Mouse (Mus musculus): Measurements from ENCODE around the gene Mcm9. TPM values are rescaled to one million over a fixed set of nuclear protein-coding genes. Genes with fewer than 3 reads are reported as not detected.

Gene Mcm9
- polyA plus RNA-seq, 1 experiment: 3.7 TPM

DNA sequence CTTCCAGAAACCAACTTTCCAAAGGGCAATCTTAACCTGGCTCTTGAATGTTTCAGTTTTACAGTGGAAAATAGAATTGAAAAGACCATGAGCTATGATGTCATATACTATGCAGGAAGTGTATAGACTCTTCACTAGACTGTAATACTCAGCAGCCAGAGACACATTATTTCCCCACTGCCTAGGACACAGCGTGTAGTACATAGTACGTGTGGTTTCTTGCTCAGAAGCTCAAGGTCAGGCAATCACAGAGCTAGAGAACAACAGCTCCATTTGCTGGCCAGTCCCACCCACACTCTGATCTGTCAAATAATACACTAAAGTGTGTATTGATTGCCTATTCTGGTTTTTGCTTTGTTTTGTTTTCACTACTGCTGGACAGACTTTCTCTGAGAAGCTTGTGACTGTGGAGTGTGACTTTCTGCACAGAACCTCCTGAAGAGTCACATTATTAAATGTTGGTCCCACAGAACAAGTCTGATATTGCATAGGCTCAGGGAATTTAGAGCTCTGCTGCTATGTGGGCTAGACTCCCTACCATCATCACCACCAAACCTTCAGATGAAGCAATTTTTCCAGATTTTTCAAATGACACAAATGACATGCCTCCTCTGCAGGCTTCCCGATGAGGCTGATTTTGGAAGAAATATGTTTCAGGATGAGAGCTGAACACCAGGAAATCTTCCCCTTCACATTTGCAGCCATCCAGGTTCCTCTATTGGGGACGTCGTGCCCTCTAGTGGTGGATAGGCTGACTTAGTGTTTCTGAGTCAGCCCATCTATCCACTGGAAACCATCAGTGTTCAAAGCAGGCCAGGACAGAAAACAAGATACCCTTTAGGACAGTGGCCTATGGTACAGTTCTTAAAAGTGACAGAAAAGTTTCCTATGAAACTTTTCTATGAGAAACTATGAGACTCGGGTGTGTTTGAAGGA is 102.1 kb downstream of the Mcm9 start:
- Histone ChIP-seq H3K27ac (ENCODE audit: insufficient read depth, low read depth, low read length) (no peak overlapping the region), H3K4me3 (ENCODE audit: low read depth, low read length) (no peak overlapping the region), H3K27me3 (ENCODE audit: control insufficient read depth, insufficient read depth, low read length) (no peaks in the 10 kb centered on the region), H3K4me1 (ENCODE audit: control insufficient read depth, insufficient read depth, insufficient read length, low read length) (no peaks in the 10 kb centered on the region), H3K36me3 (ENCODE audit: control insufficient read depth, insufficient read depth, low read length) (no peaks in the 10 kb centered on the region)
- TF ChIP-seq POLR2A (IDR thresholded peaks at IDR 0.05; ENCODE audit: low read depth, low read length): no peak
- TF ChIP-seq CTCF (IDR thresholded peaks at IDR 0.05; ENCODE audit: extremely low read depth, insufficient read length, insufficient replicate concordance, low read depth, low read length): peak; percentile 47; the same call in 1 of the 2 replicates
- 23% methylated on average over 6 of the region's 6 CpGs for WGBS

DNA sequence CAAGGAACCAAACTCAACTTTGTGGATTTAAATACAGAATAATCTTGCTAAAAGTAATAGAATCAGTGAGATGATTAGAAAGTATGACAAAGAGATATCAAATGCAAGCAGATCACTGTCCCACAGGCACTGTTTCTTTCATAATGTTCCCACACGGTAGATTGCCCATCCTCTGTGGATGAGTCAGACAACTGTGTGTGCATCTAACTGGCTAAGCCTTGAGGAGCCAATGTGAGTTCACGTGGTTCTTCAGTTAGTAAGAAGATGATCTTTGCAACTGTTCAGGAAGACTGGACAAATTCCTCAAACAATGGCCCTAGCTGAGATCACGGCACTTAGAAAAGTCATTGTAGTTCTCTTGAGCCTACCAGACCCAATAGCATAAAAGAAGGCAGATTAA is 102.9 kb downstream of the Mcm9 start:
- H3K36me3 ChIP-seq (ENCODE audit: control insufficient read depth, insufficient read depth, low read length): no peaks in the 10 kb centered on the region
- H3K27ac ChIP-seq (ENCODE audit: insufficient read depth, low read depth, low read length): no peak overlapping the region
- 81% methylated on average over 3 of the region's 3 CpGs for WGBS
- no peak overlapping the region for H3K4me3 ChIP-seq (ENCODE audit: low read depth, low read length)
- H3K27me3 ChIP-seq (ENCODE audit: control insufficient read depth, insufficient read depth, low read length): no peaks in the 10 kb centered on the region
- H3K4me1 ChIP-seq (ENCODE audit: control insufficient read depth, insufficient read depth, insufficient read length, low read length): no peaks in the 10 kb centered on the region
- TF ChIP-seq POLR2A (IDR thresholded peaks at IDR 0.05; ENCODE audit: low read depth, low read length) (no peak), CTCF (IDR thresholded peaks at IDR 0.05; ENCODE audit: extremely low read depth, insufficient read length, insufficient replicate concordance, low read depth, low read length) (no peak)

DNA sequence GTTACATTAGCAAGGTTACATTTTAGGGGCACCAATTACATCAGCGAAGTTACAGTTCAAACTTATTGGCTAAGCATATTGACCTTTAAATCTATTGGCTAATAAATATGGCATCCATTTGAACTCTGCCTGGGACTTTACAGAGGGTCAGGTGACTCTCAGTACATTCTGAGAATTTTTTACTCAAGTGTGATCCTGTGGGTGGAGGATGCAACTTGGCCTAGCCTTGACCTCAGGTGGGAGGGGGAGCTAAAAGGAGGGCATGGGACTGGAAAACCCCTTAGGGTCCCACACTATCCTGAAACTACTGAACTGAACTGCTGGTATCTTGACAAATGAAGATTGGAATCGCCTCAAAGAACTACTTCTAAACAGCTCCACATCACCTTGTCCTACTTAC is 103.9 kb downstream of the Mcm9 start:
- H3K27ac ChIP-seq (ENCODE audit: insufficient read depth, low read depth, low read length): no peak overlapping the region
- H3K4me3 ChIP-seq (ENCODE audit: low read depth, low read length): no peak overlapping the region
- H3K36me3 ChIP-seq (ENCODE audit: control insufficient read depth, insufficient read depth, low read length): no peaks in the 10 kb centered on the region
- WGBS: 85% methylated on average over 2 of the region's 2 CpGs
- no peaks in the 10 kb centered on the region for H3K27me3 ChIP-seq (ENCODE audit: control insufficient read depth, insufficient read depth, low read length)
- no peak for TF ChIP-seq POLR2A (IDR thresholded peaks at IDR 0.05; ENCODE audit: low read depth, low read length)
- no peak for TF ChIP-seq CTCF (IDR thresholded peaks at IDR 0.05; ENCODE audit: extremely low read depth, insufficient read length, insufficient replicate concordance, low read depth, low read length)
- no peaks in the 10 kb centered on the region for H3K4me1 ChIP-seq (ENCODE audit: control insufficient read depth, insufficient read depth, insufficient read length, low read length)

- Histone ChIP-seq H3K27ac (ENCODE audit: insufficient read depth, low read depth, low read length) (no peak overlapping the region), H3K4me3 (ENCODE audit: low read depth, low read length) (no peak overlapping the region), H3K36me3 (ENCODE audit: control insufficient read depth, insufficient read depth, low read length) (no peaks in the 10 kb centered on the region), H3K27me3 (ENCODE audit: control insufficient read depth, insufficient read depth, low read length) (no peaks in the 10 kb centered on the region), H3K4me1 (ENCODE audit: control insufficient read depth, insufficient read depth, insufficient read length, low read length) (no peaks in the 10 kb centered on the region)
- WGBS: 62% methylated on average over 3 of the region's 3 CpGs
- no peak for TF ChIP-seq POLR2A (IDR thresholded peaks at IDR 0.05; ENCODE audit: low read depth, low read length)
- no peak for TF ChIP-seq CTCF (IDR thresholded peaks at IDR 0.05; ENCODE audit: extremely low read depth, insufficient read length, insufficient replicate concordance, low read depth, low read length)
These were observed 104.8 kb downstream of the Mcm9 start for GRCm38 (mm10) chr10:53525265-53525976.

DNA sequence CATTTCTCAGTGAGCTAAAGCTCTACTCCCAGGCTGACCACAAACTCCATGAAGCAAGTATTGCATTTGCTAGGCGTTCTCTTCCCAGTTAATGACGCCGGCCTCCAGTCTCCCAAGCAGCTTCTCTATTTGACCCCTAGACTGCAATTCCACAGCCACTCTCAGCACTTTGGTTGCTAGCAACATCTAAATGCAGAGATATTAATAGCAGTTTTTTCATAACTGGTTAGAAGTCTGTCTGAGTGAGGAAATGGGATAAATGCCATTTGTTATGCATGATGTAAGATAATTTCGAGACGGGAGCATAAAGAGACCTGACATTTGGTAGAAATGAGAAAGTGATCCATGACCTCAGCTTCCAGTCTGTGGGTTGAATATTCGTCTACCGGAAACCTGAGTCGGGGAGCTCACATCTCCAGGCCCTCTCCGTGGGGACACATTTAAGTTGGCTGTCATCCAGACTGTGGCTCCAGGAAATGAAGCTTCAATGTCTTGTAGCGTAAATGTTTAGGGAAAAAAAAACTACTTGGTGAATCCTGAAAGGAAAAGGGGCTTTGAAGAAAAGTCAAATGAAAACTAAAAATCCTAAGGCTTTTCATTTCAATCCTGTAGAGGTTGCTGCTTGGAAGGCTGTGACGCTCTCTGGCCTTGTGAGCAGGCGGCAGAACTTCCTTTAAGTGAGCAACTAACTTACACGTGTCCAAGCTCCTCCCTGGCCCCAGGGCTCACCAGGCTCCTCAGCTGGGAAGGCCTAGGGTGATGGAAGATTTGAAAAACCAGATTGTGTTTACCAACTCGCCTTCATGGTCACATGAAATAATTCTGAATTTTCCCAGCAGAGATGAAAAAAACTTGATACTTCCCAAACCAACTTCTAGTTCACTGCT is 110.9 kb downstream of the Mcm9 start:
- Histone ChIP-seq H3K36me3 (ENCODE audit: control insufficient read depth, insufficient read depth, low read length) (no peaks in the 10 kb centered on the region), H3K27me3 (ENCODE audit: control insufficient read depth, insufficient read depth, low read length) (no peaks in the 10 kb centered on the region), H3K4me3 (ENCODE audit: low read depth, low read length) (no peak overlapping the region), H3K27ac (ENCODE audit: insufficient read depth, low read depth, low read length) (no peak overlapping the region), H3K4me1 (ENCODE audit: control insufficient read depth, insufficient read depth, insufficient read length, low read length) (no peaks in the 10 kb centered on the region)
- no peak for TF ChIP-seq POLR2A (IDR thresholded peaks at IDR 0.05; ENCODE audit: low read depth, low read length)
- no peak for TF ChIP-seq CTCF (IDR thresholded peaks at IDR 0.05; ENCODE audit: extremely low read depth, insufficient read length, insufficient replicate concordance, low read depth, low read length)
- 64% methylated on average over 14 of the region's 14 CpGs for WGBS

GRCm38 (mm10) chr10:53518599-53518913 is 111.7 kb downstream of the Mcm9 start:
- Histone ChIP-seq H3K4me1 (ENCODE audit: control insufficient read depth, insufficient read depth, insufficient read length, low read length) (no peaks in the 10 kb centered on the region), H3K27me3 (ENCODE audit: control insufficient read depth, insufficient read depth, low read length) (no peaks in the 10 kb centered on the region), H3K36me3 (ENCODE audit: control insufficient read depth, insufficient read depth, low read length) (no peaks in the 10 kb centered on the region), H3K4me3 (ENCODE audit: low read depth, low read length) (no peak overlapping the region), H3K27ac (ENCODE audit: insufficient read depth, low read depth, low read length) (no peak overlapping the region)
- no peak for TF ChIP-seq CTCF (IDR thresholded peaks at IDR 0.05; ENCODE audit: extremely low read depth, insufficient read length, insufficient replicate concordance, low read depth, low read length)
- no peak for TF ChIP-seq POLR2A (IDR thresholded peaks at IDR 0.05; ENCODE audit: low read depth, low read length)
- WGBS: 70% methylated on average over 8 of the region's 8 CpGs

All from small intestine, adult 2 months (tissue).